Mouse (Mus musculus) gastrocnemius, adult 8-10 months (tissue): ENCODE results near the gene Ccdc97. TPM values are rescaled to one million over a fixed set of nuclear protein-coding genes. Genes with fewer than 3 reads are reported as not detected.
A peak's percentile ranks its signal among the peaks of the same experiment; 100 is the strongest.

ENCODE experiments used
- DNase-seq, 2 experiments: peaks; one replicate each; pipeline ENCODE4 v3.0.0; 2022; ENCODE audit warnings: low spot score in 2 of 2
- total RNA-seq, 4 experiments: library from RNA; stranded (reverse); gene quantifications; 2 replicates each; pipeline ENCODE4 v1.2.4; 2022

The Ccdc97 gene
- total RNA-seq, 4 experiments from 2014 or later: 42.1 to 47.9 (median 46.9) TPM

GRCm38 (mm10) chr7:25690051-25690450, 28.8 kb downstream of the Ccdc97 start:
- DNase-seq: no peak

- no peak for DNase-seq
These were observed 29.3 kb downstream of the Ccdc97 start for GRCm38 (mm10) chr7:25689603-25690021.

GRCm38 (mm10) chr7:25688810-25689586, 29.9 kb downstream of the Ccdc97 start:
- DNase-seq: peak in 1 of 2 experiments; percentile 61

GRCm38 (mm10) chr7:25687811-25688401, 31.0 kb downstream of the Ccdc97 start:
- peak in 1 of 2 experiments; percentile 35 for DNase-seq

- peak; percentile 51 to 64 for DNase-seq
These were observed 32.0 kb downstream of the Ccdc97 start, which contains the start of gene Tgfb1 for GRCm38 (mm10) chr7:25686680-25687531. Gene Tgfb1, plus strand, starts transcription at chr7:25687002.

GRCm38 (mm10) chr7:25685926-25686470, 32.9 kb downstream of the Ccdc97 start:
- DNase-seq: no peak

- no peak for DNase-seq
These were observed 34.2 kb downstream of the Ccdc97 start for GRCm38 (mm10) chr7:25684659-25685058.

- no peak for DNase-seq
These were observed 35.3 kb downstream of the Ccdc97 start for GRCm38 (mm10) chr7:25683474-25684180.

- DNase-seq: no peak
These were observed 37.3 kb downstream of the Ccdc97 start for GRCm38 (mm10) chr7:25681341-25682231.

- peak; percentile 94 to 95 for DNase-seq
These were observed 38.2 kb downstream of the Ccdc97 start, which contains the start of gene B9d2 for GRCm38 (mm10) chr7:25680514-25681258. Gene B9d2, plus strand, starts transcription at chr7:25680780.

GRCm38 (mm10) chr7:25679971-25680370, 38.9 kb downstream of the Ccdc97 start:
- no peak for DNase-seq

- DNase-seq: no peak
These were observed 41.9 kb downstream of the Ccdc97 start for GRCm38 (mm10) chr7:25677013-25677412.

- peak; percentile 45 to 70 for DNase-seq
These were observed 42.7 kb downstream of the Ccdc97 start for GRCm38 (mm10) chr7:25676085-25676781.

- no peak for DNase-seq
These were observed 43.5 kb downstream of the Ccdc97 start for GRCm38 (mm10) chr7:25675405-25675804.

- no peak for DNase-seq
These were observed 44.1 kb downstream of the Ccdc97 start, which contains the start of gene Tmem91 for GRCm38 (mm10) chr7:25674719-25675300. Gene Tmem91, minus strand, starts transcription at chr7:25675166.

GRCm38 (mm10) chr7:25674297-25674696, 44.6 kb downstream of the Ccdc97 start:
- no peak for DNase-seq

- DNase-seq: no peak
These were observed 46.4 kb downstream of the Ccdc97 start for GRCm38 (mm10) chr7:25672442-25672841.

GRCm38 (mm10) chr7:25671686-25672085, 47.2 kb downstream of the Ccdc97 start:
- no peak for DNase-seq
